Mouse (Mus musculus): ENCODE measurements around the gene Rftn2.
"Not testable (repeated sequence)": the region's sequence is repeated elsewhere in the genome, so short reads cannot be mapped to it uniquely, and the experiment has no call there.

The Rftn2 gene

GRCm38 (mm10) chr1:55124136-55124535 lies 102.4 kb downstream of the Rftn2 start:
- not testable (repeated sequence) for DNase-seq (ENCODE audit: low read depth)

DNA sequence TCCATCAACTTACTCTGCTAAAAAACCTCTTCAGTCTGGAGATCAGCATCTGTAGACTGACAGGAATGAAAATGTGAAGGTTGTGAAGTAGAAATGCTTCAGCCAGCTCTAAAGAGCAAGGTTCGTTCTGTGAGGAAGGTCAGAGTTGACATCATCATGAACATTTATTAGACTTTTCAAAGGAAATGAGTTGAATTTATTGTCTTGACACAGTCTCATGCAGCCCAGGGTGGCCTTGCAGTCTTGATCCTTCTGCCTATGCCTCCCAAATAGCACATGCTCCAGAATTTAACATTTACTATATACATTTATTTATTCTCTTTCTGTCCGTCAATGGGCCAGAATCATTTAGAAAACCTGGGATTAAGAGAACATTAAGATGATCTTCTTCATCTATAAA lies 103.0 kb downstream of the Rftn2 start:
- no peak for DNase-seq (ENCODE audit: low read depth)

DNA sequence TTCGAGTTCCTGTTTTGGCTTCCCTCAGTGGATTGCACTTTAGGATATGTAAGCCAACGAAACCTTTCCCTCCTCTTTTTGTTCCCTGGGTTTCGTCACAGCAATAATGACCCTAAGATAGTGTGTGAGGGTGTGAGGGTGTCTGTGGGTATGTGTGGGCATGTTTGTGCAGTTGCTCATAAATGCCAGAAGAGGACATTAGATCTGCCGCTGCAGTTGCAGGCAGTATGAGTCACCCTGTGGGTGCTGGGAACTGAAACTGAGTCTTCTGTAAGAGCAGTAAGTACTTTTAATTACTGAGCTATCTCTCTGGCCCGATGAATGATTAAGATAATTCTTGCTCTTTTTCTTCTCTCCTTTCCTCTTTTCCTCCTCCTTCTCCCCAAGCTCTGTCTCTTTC lies 103.5 kb downstream of the Rftn2 start:
- no peak for DNase-seq (ENCODE audit: low read depth)
